Mouse (Mus musculus) myocyte (in vitro differentiated cells): ENCODE measurements around the gene Peg3. TPM values are rescaled to one million over a fixed set of nuclear protein-coding genes. Genes with fewer than 3 reads are reported as not detected.

ENCODE experiments used
- H3K27me3 ChIP-seq: one replicate; pipeline ENCODE4 v1.6.1; 2011; ENCODE audit not compliant: control insufficient read depth, insufficient read depth, insufficient read length
- H3K36me3 ChIP-seq: one replicate; pipeline ENCODE4 v1.6.1; 2011; ENCODE audit not compliant: control insufficient read depth, insufficient read depth
- H3K4me2 ChIP-seq: one replicate; pipeline ENCODE4 v1.6.1; 2011; ENCODE audit warnings: low read depth, control low read depth
- H3K4me3 ChIP-seq: one replicate; pipeline ENCODE4 v1.5.1; 2011; ENCODE audit warnings: mild to moderate bottlenecking, control low read depth, moderate library complexity
- H3K79me2 ChIP-seq: one replicate; pipeline ENCODE4 v1.6.1; 2011; ENCODE audit not compliant: control insufficient read depth, insufficient read depth
- H3ac ChIP-seq: one replicate; pipeline ENCODE4 v1.6.1; 2011; ENCODE audit not compliant: control insufficient read depth, insufficient read length
- CEBPB ChIP-seq: IDR thresholded peaks from 2 replicates; pipeline ENCODE4 v1.6.1; 2011; ENCODE audit warnings: mild to moderate bottlenecking, moderate library complexity; ENCODE audit not compliant: poor library complexity, insufficient read depth, severe bottlenecking
- E2F4 ChIP-seq: IDR thresholded peaks from one replicate; pipeline ENCODE4 v1.6.1; 2011; ENCODE audit warnings: mild to moderate bottlenecking, control low read depth, moderate library complexity; ENCODE audit not compliant: insufficient read depth
- MAX ChIP-seq: IDR thresholded peaks from one replicate; pipeline ENCODE4 v1.6.1; 2011; ENCODE audit warnings: low read depth, mild to moderate bottlenecking, control low read depth
- MYOD1 ChIP-seq, 3 experiments: IDR thresholded peaks; one replicate each; pipeline ENCODE4 v1.6.1; 2011; ENCODE audit warnings: control low read depth in 2 of 3, low read depth in 2 of 3, mild to moderate bottlenecking in 2 of 3, moderate library complexity in 1 of 3; ENCODE audit not compliant: insufficient read length in 2 of 3, control insufficient read depth in 1 of 3
- MYOG ChIP-seq, 3 experiments: IDR thresholded peaks; one replicate each; pipeline ENCODE4 v1.6.1; 2011; ENCODE audit warnings: control low read depth in 2 of 3, low read depth in 2 of 3, mild to moderate bottlenecking in 2 of 3; ENCODE audit not compliant: insufficient read length in 2 of 3, control insufficient read depth in 1 of 3, insufficient read depth in 1 of 3
- POLR2A ChIP-seq: IDR thresholded peaks from one replicate; pipeline ENCODE4 v1.6.1; 2011; ENCODE audit warnings: low read depth, mild to moderate bottlenecking, control low read depth, moderate library complexity; ENCODE audit not compliant: insufficient read length
- POLR2AphosphoS2 ChIP-seq: IDR thresholded peaks from one replicate; pipeline ENCODE4 v1.6.1; 2011; ENCODE audit warnings: low read depth, control low read depth; ENCODE audit not compliant: insufficient read length
- REST ChIP-seq: IDR thresholded peaks from one replicate; pipeline ENCODE4 v1.6.1; 2011; ENCODE audit warnings: mild to moderate bottlenecking, control low read depth, moderate library complexity; ENCODE audit not compliant: insufficient read depth, insufficient read length
- SRF ChIP-seq: IDR thresholded peaks from one replicate; pipeline ENCODE4 v1.6.1; 2011; ENCODE audit warnings: low read depth; ENCODE audit not compliant: control insufficient read depth, insufficient read length
- TCF12 ChIP-seq: IDR thresholded peaks from one replicate; pipeline ENCODE4 v1.6.1; 2011; ENCODE audit warnings: mild to moderate bottlenecking, control low read depth; ENCODE audit not compliant: poor library complexity, insufficient read depth, severe bottlenecking
- TCF3 ChIP-seq: IDR thresholded peaks from one replicate; pipeline ENCODE4 v1.6.1; 2011; ENCODE audit warnings: low read depth, control low read depth; ENCODE audit not compliant: insufficient read length
- USF1 ChIP-seq: IDR thresholded peaks from one replicate; pipeline ENCODE4 v1.6.1; 2011; ENCODE audit warnings: low read depth, mild to moderate bottlenecking, control low read depth, moderate library complexity
- polyA plus RNA-seq: library from polyadenylated mRNA; unstranded; fragments of >200 nt; fragmentation: generic; extraction: Trizol; gene quantifications from one replicate; pipeline ENCODE4 v1.2.1, GENCODE M21; 2012; ENCODE audit warnings: missing spikeins

The Peg3 gene
- polyA plus RNA-seq, 1 experiment = 39.2 TPM

DNA sequence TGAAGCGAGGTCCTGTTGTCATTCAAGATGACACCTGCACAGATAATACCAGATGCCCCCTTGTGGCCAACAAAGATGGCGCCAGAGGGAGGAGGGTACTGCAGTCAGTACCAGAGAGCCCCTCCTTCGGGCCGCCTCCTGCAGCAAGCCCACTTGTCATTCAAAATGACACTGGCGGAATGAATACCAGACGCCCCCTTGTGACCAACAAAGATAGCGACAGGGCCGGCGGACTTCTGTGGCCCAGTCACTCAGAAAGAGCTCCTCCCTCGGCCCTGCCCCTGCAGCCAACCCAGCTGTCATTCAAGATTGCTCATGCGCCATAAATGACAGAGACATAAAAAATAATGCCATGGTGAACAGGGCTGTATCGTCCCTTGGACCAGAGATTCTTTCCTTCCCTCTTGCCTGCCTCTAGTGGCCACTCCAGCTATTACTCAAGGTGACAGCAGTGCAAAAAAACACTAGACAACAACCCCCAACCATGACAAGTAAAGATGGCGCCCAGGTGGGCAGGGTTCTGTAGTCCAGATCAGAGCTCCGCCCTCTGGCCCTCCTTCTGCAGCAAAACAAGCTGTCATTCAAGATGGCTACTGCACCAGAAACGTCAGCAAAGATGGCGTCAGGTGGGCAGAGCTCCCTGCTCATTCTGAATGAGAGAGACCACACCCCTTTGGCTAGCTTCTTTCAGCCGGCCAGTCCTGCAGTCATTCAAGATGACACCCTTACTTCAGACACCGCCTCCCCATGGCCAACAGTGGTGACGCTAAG lies 2.7 kb downstream of the Peg3 start:
- no peak overlapping the region for H3ac ChIP-seq
- peaks cover 28% of the 10 kb centered on the region for H3K36me3 ChIP-seq
- peaks cover 24% of the 10 kb centered on the region for H3K79me2 ChIP-seq
- peak; percentile 14 for TF ChIP-seq POLR2AphosphoS2
- TF ChIP-seq E2F4 = no peak
- H3K4me3 ChIP-seq = peak overlapping the region; percentile 74
- peak overlapping the region; percentile 67 for H3K4me2 ChIP-seq
- no peaks in the 10 kb centered on the region for H3K27me3 ChIP-seq

DNA sequence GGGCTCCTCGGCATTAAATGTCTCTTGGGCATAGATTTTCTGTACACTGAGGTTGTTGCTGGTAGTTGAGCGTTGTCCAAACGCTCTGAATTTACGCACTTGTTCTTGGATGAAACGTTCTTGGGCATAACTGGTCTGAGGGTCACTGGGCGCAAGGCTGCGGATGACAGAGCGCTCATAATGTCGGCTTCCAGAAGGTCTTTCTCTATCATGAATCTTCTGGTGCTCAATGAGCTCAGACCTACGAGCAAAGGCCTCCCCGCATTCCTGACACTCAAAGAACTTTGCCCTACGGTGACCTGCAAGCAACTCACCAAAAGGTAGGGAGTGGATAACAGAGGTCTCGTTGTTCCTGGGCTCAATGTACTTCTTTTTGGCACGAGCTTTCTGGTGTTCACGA lies 20.8 kb downstream of the Peg3 start:
- H3K4me2 ChIP-seq = no peak overlapping the region
- H3K27me3 ChIP-seq = no peaks in the 10 kb centered on the region
- no peak for TF ChIP-seq REST
- no peak for TF ChIP-seq TCF12
- no peak for TF ChIP-seq SRF
- TF ChIP-seq TCF3 = no peak
- TF ChIP-seq POLR2AphosphoS2 = no peak
- no peak for TF ChIP-seq CEBPB
- no peak for TF ChIP-seq MYOG (IDR thresholded peaks at IDR 0.05; ENCODE audit: control insufficient read depth in 1 of 3, insufficient read depth in 1 of 3, insufficient read length in 2 of 3, low read depth in 2 of 3)
- no peak for TF ChIP-seq E2F4
- TF ChIP-seq USF1 = no peak
- no peak for TF ChIP-seq POLR2A
- no peak for TF ChIP-seq MAX
- no peak for TF ChIP-seq MYOD1 (IDR thresholded peaks at IDR 0.05; ENCODE audit: control insufficient read depth in 1 of 3, insufficient read length in 2 of 3, low read depth in 2 of 3)
- no peak overlapping the region for H3ac ChIP-seq
- no peak overlapping the region for H3K4me3 ChIP-seq
- no peaks in the 10 kb centered on the region for H3K79me2 ChIP-seq
- H3K36me3 ChIP-seq = peaks cover 36% of the 10 kb centered on the region

DNA sequence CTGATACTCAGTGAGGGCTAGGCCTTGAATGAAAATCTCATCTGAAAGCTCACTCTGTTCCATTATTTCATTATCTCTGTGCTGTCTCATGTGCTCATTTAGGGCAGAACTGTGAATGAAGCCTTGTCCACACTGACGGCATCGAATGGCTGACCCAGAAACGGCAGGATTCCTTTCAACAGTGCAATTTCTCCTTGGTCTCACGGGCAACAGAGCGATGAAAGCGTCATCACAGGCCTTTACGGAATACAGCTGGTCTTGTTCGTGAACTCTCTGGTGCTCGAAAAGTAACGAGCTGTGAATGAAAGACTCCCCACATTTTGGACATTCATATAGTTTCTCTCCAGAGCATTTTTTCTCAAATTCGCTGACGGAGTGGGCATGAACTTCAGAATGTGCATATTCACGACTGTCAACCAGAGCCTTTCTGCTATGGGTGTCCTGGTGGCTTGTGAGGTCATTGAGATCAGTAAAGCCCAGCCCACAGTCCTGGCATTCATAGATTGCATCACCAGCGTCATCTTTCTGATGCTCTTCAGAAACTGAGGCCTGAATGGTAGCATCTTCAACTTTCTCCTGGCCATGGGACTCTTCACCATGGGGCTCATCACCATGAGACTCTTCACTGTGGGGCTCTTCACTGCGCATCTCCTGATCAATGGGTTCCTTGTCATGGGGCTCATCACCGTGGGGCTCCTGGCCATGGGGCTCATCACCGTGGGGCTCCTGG lies 21.6 kb downstream of the Peg3 start:
- H3K36me3 ChIP-seq = peaks cover 36% of the 10 kb centered on the region

DNA sequence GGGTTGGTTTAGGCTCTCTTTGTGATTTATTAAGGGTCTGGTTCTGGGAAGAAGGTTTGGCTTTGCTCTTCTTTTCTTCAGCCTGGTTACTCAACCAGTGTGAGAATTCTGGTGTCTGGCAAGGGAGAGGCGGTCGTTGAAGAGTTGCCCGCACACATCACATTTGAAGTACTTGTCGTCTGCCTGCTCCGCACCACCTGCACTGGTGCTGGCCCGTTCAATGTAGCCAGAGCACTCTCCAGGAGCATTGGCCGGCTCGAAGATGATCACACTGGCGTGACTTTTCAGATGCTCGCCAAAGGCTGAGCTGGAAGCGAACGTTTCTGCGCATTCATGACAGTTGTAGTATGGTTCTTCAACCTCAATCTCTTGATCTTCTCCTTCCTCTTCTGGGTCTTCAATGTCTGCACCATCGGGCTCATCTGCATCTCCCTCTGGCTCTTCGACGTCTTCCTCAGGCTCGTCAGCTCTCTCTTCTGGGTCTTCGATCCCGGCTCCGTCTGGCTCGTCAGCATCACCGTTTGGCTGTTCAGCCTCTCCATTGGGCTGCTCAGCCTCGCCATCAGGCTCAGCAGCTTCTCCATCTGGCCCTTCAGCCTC lies 22.7 kb downstream of the Peg3 start:
- Histone ChIP-seq H3K4me3 (no peak overlapping the region), H3K4me2 (no peak overlapping the region), H3K27me3 (no peaks in the 10 kb centered on the region), H3ac (no peak overlapping the region), H3K36me3 (peaks cover 32% of the 10 kb centered on the region), H3K79me2 (no peaks in the 10 kb centered on the region)
- TF ChIP-seq POLR2A (no peak), TCF12 (no peak), MAX (no peak), CEBPB (no peak), POLR2AphosphoS2 (no peak), MYOD1 (IDR thresholded peaks at IDR 0.05; ENCODE audit: control insufficient read depth in 1 of 3, insufficient read length in 2 of 3, low read depth in 2 of 3) (no peak), TCF3 (no peak), MYOG (IDR thresholded peaks at IDR 0.05; ENCODE audit: control insufficient read depth in 1 of 3, insufficient read depth in 1 of 3, insufficient read length in 2 of 3, low read depth in 2 of 3) (no peak), E2F4 (no peak), REST (no peak), USF1 (no peak), SRF (no peak)

More for the DNA sequence above, 21.6 kb downstream of the Peg3 start:
- no peak overlapping the region for H3ac ChIP-seq
- no peak for TF ChIP-seq POLR2AphosphoS2
- peak; percentile 23 for TF ChIP-seq POLR2A
- TF ChIP-seq TCF3 = no peak
- no peaks in the 10 kb centered on the region for H3K79me2 ChIP-seq
- H3K27me3 ChIP-seq = no peaks in the 10 kb centered on the region
- no peak overlapping the region for H3K4me2 ChIP-seq
- H3K4me3 ChIP-seq = no peak overlapping the region

- no peaks in the 10 kb centered on the region for H3K36me3 ChIP-seq
- TF ChIP-seq REST (no peak), POLR2AphosphoS2 (no peak), MYOD1 (IDR thresholded peaks at IDR 0.05; ENCODE audit: control insufficient read depth in 1 of 3, insufficient read length in 2 of 3, low read depth in 2 of 3) (no peak), TCF3 (no peak), MYOG (IDR thresholded peaks at IDR 0.05; ENCODE audit: control insufficient read depth in 1 of 3, insufficient read depth in 1 of 3, insufficient read length in 2 of 3, low read depth in 2 of 3) (no peak), TCF12 (no peak), USF1 (no peak), E2F4 (no peak), POLR2A (no peak), CEBPB (no peak), SRF (no peak), MAX (no peak)
- no peaks in the 10 kb centered on the region for H3K27me3 ChIP-seq
- H3K4me2 ChIP-seq = no peak overlapping the region
- peaks cover 5% of the 10 kb centered on the region for H3K79me2 ChIP-seq
- no peak overlapping the region for H3K4me3 ChIP-seq
- no peak overlapping the region for H3ac ChIP-seq
Observed at GRCm38 (mm10) chr7:6699230-6699629, 31.0 kb downstream of the Peg3 start.
